Mouse (Mus musculus): ENCODE results near the gene Prrt1.
A peak's percentile ranks its signal among the peaks of the same experiment; 100 is the strongest.

The Prrt1 gene

DNA sequence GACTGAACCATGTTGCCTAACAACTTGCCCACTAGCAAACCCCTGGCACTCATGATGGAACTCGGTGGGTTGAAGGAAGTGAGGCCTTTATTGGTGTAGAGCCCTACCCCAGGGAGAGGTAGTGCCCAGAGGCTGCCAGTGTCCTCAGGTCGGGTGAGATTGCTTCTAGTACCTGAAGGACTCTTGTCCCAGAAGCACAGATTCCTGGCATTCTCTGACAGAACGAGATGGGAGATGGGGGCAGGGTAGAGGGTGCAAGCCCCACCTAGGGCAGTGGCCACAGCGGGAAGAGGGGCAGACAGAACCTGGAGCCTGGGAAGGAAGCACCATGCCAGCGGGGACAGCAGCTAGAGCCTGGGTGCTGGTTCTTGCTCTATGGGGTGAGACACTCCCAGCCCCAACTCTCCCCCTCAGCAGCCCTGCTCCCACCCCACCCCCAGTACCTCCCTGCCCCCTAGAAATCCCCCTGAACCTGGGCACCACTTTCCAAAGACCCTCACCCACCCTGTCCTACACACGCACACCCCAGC, 31.7 kb upstream of the Prrt1 start, which contains the start of gene Ager:
TSS of gene Ager (plus strand) at position 297 of the 530 bp plus-strand sequence.
- no peak for DNase-seq (ENCODE audit: low spot score in 2 of 2)

DNA sequence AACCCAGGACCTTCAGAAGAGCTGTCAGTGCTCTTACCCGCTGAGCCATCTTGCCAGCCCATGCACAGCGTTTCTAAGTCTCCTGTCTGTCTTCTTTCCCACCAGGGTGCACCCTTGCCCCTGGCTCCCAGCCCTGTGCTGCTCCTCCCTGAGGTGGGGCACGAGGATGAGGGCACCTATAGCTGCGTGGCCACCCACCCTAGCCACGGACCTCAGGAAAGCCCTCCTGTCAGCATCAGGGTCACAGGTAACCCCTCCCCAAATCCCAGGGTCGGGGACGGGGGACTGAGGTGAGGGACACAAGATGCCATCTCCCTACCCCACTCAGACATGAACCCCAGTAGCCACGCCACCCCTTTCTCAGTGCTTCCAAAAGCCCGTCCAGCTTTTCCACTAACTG, 29.4 kb upstream of the Prrt1 start:
- DNase-seq (ENCODE audit: low spot score in 2 of 2): no peak

- DNase-seq (ENCODE audit: low spot score in 2 of 2): no peak
Observed at GRCm38 (mm10) chr17:34601796-34602195, 27.5 kb upstream of the Prrt1 start.

- DNase-seq (ENCODE audit: low spot score in 2 of 2): peak; percentile 100
Observed at GRCm38 (mm10) chr17:34603375-34604060, 25.8 kb upstream of the Prrt1 start, which contains the start of gene Rnf5. Gene Rnf5 (minus strand): TSS chr17:34603690.

DNA sequence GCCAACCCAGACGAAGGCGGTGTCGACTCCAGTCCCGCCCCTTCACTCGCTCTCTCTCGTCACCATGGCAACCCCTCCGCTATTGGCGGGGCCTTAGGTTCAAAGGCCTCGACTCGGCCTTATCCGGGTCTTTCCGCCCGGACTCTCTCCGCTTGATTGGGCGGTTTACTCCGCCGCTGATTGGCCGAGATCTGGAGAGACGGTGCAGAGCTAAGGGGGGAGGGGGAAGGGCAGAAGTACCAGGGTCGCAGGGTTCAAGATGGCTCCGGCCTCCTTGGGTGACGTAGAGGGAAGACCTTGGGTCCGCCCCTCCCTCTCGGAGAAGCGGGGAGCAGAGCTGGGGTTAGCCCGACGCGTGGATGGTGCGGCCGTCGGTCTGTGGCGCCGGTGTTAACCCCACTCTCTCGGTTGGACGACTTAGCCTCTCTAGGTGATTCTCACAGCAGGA, 25.2 kb upstream of the Prrt1 start, which contains the start of gene Agpat1:
TSS of gene Agpat1 (plus strand) at position 202 of the 448 bp plus-strand sequence.
- peak; percentile 98 for DNase-seq (ENCODE audit: low spot score in 2 of 2)

GRCm38 (mm10) chr17:34604511-34605237, 24.7 kb upstream of the Prrt1 start:
- no peak for DNase-seq (ENCODE audit: low spot score in 2 of 2)

- DNase-seq (ENCODE audit: low spot score in 2 of 2): peak; percentile 91 to 97
Observed at GRCm38 (mm10) chr17:34605609-34606008, 23.7 kb upstream of the Prrt1 start.

- no peak for DNase-seq (ENCODE audit: low spot score in 2 of 2)
Observed at GRCm38 (mm10) chr17:34606186-34607039, 22.9 kb upstream of the Prrt1 start.

GRCm38 (mm10) chr17:34607997-34608396, 21.3 kb upstream of the Prrt1 start:
- DNase-seq (ENCODE audit: low spot score in 2 of 2): no peak

- no peak for DNase-seq (ENCODE audit: low spot score in 2 of 2)
Observed at GRCm38 (mm10) chr17:34611050-34611449, 18.3 kb upstream of the Prrt1 start.

DNA sequence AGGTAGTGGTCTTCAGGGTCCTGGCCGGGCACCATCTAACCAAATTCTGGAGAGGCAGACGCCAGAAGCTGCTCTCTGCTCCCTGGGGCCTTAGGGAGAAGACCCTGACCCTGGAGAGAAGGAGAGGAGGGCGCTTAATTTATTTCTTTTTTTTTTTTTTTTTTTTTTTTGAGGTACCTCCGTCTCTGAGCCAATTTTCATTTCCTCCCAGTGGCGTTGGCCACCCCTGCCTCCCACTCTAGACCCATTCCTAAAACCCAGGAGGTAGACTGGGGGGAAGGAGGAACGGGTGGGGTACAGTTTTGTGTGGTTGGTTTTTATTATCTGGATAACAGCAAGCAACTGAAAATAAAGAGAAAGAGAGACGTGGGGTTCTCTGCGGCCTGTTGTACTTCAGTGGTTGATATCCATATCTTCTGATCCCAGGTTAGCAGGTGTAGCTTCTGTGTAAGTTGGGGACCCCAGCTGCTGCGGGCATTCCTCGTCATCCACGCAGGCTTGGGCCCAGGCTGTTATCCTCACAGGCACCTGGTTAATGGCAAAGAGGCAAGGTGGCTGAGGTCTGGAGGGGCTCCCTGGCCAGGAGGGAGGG, 16.2 kb upstream of the Prrt1 start:
- no peak for DNase-seq (ENCODE audit: low spot score in 2 of 2)

- DNase-seq (ENCODE audit: low spot score in 2 of 2): no peak
Observed at GRCm38 (mm10) chr17:34613830-34614229, 15.5 kb upstream of the Prrt1 start.

DNA sequence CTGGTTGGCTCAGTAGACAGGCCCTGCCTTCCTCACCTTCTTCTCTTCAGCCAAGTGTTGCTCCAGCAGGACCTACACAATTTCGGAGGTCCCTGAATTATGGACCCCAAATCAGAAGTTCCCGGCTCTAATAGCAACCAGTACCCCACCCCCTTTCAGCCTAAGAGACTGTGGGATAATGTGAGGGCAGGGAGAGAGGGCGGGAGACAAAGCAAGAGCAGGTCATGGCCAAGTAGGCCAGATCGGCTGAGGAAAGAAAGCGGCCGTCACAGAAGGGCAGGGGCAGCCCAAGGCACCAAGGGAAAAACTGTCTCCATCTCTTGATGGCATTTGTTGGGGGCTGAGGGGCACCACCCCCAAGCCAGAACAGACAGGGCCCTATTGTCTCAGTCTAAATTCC, 13.5 kb upstream of the Prrt1 start, which contains the start of gene Egfl8:
TSS of gene Egfl8 (minus strand) at position 101 of the 400 bp plus-strand sequence.
- DNase-seq (ENCODE audit: low spot score in 2 of 2): no peak

DNA sequence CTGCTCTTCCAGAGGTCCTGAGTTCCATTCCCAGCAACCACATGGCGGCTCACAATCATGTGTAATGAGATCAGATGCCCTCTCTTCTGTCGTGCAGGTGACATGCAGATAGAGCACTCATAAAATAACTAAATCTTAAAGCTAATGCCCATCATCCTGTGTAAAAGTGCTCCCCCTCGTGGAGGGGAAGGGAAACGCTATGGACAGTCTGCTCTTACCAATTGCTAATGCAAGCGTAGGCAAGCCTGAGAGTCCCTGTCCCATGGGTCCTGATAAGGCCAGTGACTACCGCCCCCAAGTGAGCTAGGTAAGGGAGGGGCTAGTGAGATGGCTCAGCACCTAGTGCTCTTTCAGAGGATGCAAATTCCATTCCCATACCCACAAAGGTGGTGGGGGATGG, 10.3 kb upstream of the Prrt1 start:
- no peak for DNase-seq (ENCODE audit: low spot score in 2 of 2)

- DNase-seq (ENCODE audit: low spot score in 2 of 2): no peak
Observed at GRCm38 (mm10) chr17:34621006-34621405, 8.3 kb upstream of the Prrt1 start.

DNA sequence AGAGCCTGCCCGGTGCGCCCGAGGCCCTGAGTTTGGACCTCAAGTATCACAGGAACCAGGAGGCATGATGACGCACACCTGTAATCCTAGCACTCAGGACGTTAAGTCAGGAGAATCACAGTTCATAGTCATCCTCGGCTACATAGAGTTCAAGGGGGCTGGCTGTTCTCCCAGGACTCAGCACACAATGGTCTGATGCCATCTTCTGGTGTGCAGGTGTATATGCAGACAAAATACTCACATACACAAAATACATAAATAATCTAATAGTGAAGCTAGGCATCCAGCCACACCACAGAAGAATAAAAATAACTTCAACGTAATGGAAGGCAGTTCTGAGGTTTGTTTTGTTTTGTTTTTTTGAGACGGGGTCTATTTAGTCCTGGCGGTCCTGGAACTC, 6.2 kb upstream of the Prrt1 start:
- no peak for DNase-seq (ENCODE audit: low spot score in 2 of 2)

DNA sequence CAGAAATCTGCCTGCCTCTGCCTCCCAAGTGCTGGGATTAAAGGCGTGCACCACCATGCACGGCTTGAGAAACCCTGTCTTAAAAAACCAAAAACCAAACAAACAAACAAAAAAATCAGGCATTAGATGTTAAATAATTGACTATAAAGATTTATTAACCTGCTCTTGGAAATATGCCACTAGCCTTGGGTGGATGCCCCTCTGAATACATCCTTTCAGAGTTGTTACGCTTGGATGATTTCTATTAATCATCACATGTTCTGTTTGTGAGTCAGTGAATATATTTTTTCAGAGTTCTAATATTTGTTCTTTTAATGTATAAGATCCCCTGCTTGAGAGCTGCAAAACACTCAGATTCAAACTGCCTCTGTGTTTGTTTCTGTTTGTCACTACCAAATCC, 4.4 kb upstream of the Prrt1 start:
- no peak for DNase-seq (ENCODE audit: low spot score in 2 of 2)

GRCm38 (mm10) chr17:34626062-34626772, 3.1 kb upstream of the Prrt1 start:
- DNase-seq (ENCODE audit: low spot score in 2 of 2): no peak

- no peak for DNase-seq (ENCODE audit: low spot score in 2 of 2)
Observed at GRCm38 (mm10) chr17:34626773-34627092, 2.6 kb upstream of the Prrt1 start.

DNA sequence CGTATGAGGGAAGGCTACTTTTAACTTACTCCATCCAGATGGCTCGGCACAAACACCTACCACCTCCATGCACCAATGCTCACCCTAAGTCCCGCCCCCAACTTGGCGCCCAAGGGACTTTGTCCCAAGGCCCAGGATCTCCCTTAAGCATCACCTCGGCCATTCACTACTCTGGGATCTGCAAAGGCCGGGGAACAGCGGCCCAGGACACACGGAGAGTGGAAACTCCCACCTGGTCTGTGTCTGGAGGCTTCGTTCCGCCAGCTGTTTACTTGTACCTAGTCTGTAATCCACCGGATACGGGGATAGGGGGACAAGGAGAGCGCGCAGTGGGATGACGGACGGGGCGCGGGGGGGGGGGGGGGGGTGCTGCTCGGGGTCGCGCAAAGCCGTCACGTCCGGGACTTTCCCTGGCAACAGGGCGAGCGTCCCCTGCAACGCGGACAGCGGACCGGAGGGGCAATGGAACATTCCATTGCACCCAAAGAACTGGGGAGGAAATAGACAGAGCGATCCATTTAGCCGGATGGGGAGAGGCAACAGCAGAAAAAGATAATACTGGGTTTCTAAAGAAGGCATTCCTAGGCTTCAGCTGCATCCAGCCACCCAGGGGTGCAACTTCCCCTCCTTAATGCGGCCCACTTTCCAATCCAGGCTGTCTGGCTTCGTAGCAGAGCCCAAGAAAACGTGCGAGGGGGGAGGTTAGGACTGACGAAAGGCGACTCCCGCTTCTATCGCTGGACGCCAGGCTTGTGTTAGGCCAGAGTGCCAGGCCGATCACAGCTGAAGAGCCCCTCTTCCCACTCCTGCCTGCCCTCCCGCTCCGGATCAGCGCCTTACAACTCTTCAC, 2.0 kb upstream of the Prrt1 start:
- DNase-seq (ENCODE audit: low spot score in 2 of 2): peak in 1 of 2 experiments; percentile 87
